Mouse (Mus musculus): Measurements from ENCODE around the gene Scamp2. TPM values are rescaled to one million over a fixed set of nuclear protein-coding genes. Genes with fewer than 3 reads are reported as not detected.

Scamp2 gene
- polyA plus RNA-seq, 1 experiment, result 79.2 TPM

GRCm38 (mm10) chr9:57629118-57629874 is 68.6 kb downstream of the Scamp2 start:
- Histone ChIP-seq H3K4me3 (ENCODE audit: extremely low read depth, insufficient read depth, insufficient read length) (no peak overlapping the region), H3K36me3 (ENCODE audit: control insufficient read depth, insufficient read depth, low read length) (peaks cover 72% of the 10 kb centered on the region), H3K4me1 (ENCODE audit: control insufficient read depth, insufficient read depth, insufficient read length) (peaks cover 22% of the 10 kb centered on the region; the same call in 1 of the 2 replicates), H3K27ac (ENCODE audit: insufficient read depth, low read length) (no peak overlapping the region; the same call in 1 of the 2 replicates), H3K27me3 (ENCODE audit: control insufficient read depth, insufficient read depth, low read length) (no peaks in the 10 kb centered on the region)
- 55% methylated on average over 14 of the region's 14 CpGs for WGBS
- peak; percentile 56 to 74 for DNase-seq (ENCODE audit: low read depth in 1 of 2, low spot score in 2 of 2)
- TF ChIP-seq CTCF (IDR thresholded peaks at IDR 0.05; ENCODE audit: extremely low read depth, insufficient read depth, insufficient read length, insufficient replicate concordance), result peak; percentile 93; the same call in 1 of the 2 replicates
- no peak for TF ChIP-seq POLR2A (IDR thresholded peaks at IDR 0.05; ENCODE audit: low read depth, low read length)

DNA sequence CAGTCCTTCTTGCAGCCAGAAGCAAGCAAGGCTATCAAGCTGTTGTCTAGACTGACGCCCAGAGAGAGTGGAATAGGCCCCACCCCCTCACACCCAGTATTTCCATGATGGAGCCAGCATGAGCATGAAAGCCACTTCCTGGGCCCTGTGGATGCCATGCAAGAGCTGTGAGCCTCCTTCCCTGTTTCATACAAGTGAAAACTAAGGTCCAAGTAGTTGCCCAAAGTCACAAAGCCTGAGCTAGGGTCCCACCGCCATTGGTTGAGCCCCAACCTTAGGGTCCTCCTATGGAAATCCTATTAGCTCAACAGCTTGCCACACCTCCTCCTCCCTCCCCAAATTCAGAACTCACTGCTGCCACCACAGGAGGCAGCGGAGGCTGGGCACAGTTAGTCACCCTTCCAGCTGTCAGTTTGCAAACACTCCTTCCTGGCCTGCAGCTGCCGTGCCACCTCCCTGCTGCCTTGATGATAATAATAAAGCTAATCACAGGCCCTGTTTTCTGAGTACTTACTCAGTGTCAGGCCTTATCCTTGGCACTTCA is 72.8 kb downstream of the Scamp2 start:
- TF ChIP-seq CTCF (IDR thresholded peaks at IDR 0.05; ENCODE audit: extremely low read depth, insufficient read depth, insufficient read length, insufficient replicate concordance) (peak; percentile 37; the same call in 1 of the 2 replicates), POLR2A (IDR thresholded peaks at IDR 0.05; ENCODE audit: low read depth, low read length) (no peak)
- peaks cover 44% of the 10 kb centered on the region for H3K4me1 ChIP-seq (ENCODE audit: control insufficient read depth, insufficient read depth, insufficient read length)
- H3K27ac ChIP-seq (ENCODE audit: insufficient read depth, low read length), result peak overlapping the region; percentile 70
- H3K4me3 ChIP-seq (ENCODE audit: extremely low read depth, insufficient read depth, insufficient read length), result no peak overlapping the region
- H3K36me3 ChIP-seq (ENCODE audit: control insufficient read depth, insufficient read depth, low read length), result peaks cover 35% of the 10 kb centered on the region
- DNase-seq (ENCODE audit: low read depth in 1 of 2, low spot score in 2 of 2), result peak; percentile 54 to 62
- H3K27me3 ChIP-seq (ENCODE audit: control insufficient read depth, insufficient read depth, low read length), result no peaks in the 10 kb centered on the region
- WGBS, result 24% methylated on average over 4 of the region's 4 CpGs

GRCm38 (mm10) chr9:57637272-57637671 is 76.5 kb downstream of the Scamp2 start:
- Histone ChIP-seq H3K4me3 (ENCODE audit: extremely low read depth, insufficient read depth, insufficient read length) (peak overlapping the region; percentile 36; the same call in 1 of the 2 replicates), H3K4me1 (ENCODE audit: control insufficient read depth, insufficient read depth, insufficient read length) (peaks cover 66% of the 10 kb centered on the region), H3K36me3 (ENCODE audit: control insufficient read depth, insufficient read depth, low read length) (peaks cover 8% of the 10 kb centered on the region; the same call in 1 of the 2 replicates), H3K27ac (ENCODE audit: insufficient read depth, low read length) (peak overlapping the region; percentile 95), H3K27me3 (ENCODE audit: control insufficient read depth, insufficient read depth, low read length) (no peaks in the 10 kb centered on the region)
- TF ChIP-seq POLR2A (IDR thresholded peaks at IDR 0.05; ENCODE audit: low read depth, low read length) (no peak), CTCF (IDR thresholded peaks at IDR 0.05; ENCODE audit: extremely low read depth, insufficient read depth, insufficient read length, insufficient replicate concordance) (no peak)
- no peak for DNase-seq (ENCODE audit: low read depth in 1 of 2, low spot score in 2 of 2)
- 5% methylated on average over 3 of the region's 3 CpGs for WGBS

GRCm38 (mm10) chr9:57637741-57638322 is 77.1 kb downstream of the Scamp2 start:
- 0% methylated on average over 6 of the region's 6 CpGs for WGBS
- Histone ChIP-seq H3K4me3 (ENCODE audit: extremely low read depth, insufficient read depth, insufficient read length) (peak overlapping the region; percentile 36; the same call in 1 of the 2 replicates), H3K36me3 (ENCODE audit: control insufficient read depth, insufficient read depth, low read length) (peaks cover 8% of the 10 kb centered on the region; the same call in 1 of the 2 replicates), H3K4me1 (ENCODE audit: control insufficient read depth, insufficient read depth, insufficient read length) (peaks cover 70% of the 10 kb centered on the region), H3K27ac (ENCODE audit: insufficient read depth, low read length) (peak overlapping the region; percentile 95), H3K27me3 (ENCODE audit: control insufficient read depth, insufficient read depth, low read length) (no peaks in the 10 kb centered on the region)
- no peak for TF ChIP-seq CTCF (IDR thresholded peaks at IDR 0.05; ENCODE audit: extremely low read depth, insufficient read depth, insufficient read length, insufficient replicate concordance)
- peak; percentile 74 to 79 for DNase-seq (ENCODE audit: low read depth in 1 of 2, low spot score in 2 of 2)

Other genes starting within 250 kb of the Scamp2 start
- gene Ppcdc, start 120.8 kb upstream of the Scamp2 start, polyA plus RNA-seq (2012; rRNA removed), result 53.8 and 67.0 TPM in 2 replicates
- gene Scamp5, start 92.9 kb upstream of the Scamp2 start, polyA plus RNA-seq (2012; rRNA removed), result 12.4 and 19.3 TPM in 2 replicates
- 0.22 and 0.33 TPM in 2 replicates for gene Rpp25, start 56.9 kb upstream of the Scamp2 start, polyA plus RNA-seq (2012; rRNA removed)
- gene Cox5a, start 39.7 kb upstream of the Scamp2 start, polyA plus RNA-seq (2012; rRNA removed), result 135 and 219 TPM in 2 replicates
- 4.1 and 14.5 TPM in 2 replicates for gene Fam219b, start 23.4 kb upstream of the Scamp2 start, polyA plus RNA-seq (2012; rRNA removed)
- gene Mpi, start 8.2 kb upstream of the Scamp2 start, polyA plus RNA-seq (2012; rRNA removed), result 13.0 and 16.7 TPM in 2 replicates
- gene Ulk3, start 28.5 kb downstream of the Scamp2 start, polyA plus RNA-seq (2012; rRNA removed), result 44.5 and 47.6 TPM in 2 replicates
- not detected in 2 replicates for gene Cplx3, start 45.3 kb downstream of the Scamp2 start, polyA plus RNA-seq (2012; rRNA removed)
- gene Lman1l, start 59.8 kb downstream of the Scamp2 start, polyA plus RNA-seq (2012; rRNA removed), result 0.09 and 0.16 TPM in 2 replicates
- gene Csk, start 92.7 kb downstream of the Scamp2 start, polyA plus RNA-seq (2012; rRNA removed), result 233 and 265 TPM in 2 replicates
- gene Cyp1a2, start 122.8 kb downstream of the Scamp2 start, polyA plus RNA-seq (2012; rRNA removed), result not detected in 2 replicates
- gene Cyp1a1, start 127.0 kb downstream of the Scamp2 start, polyA plus RNA-seq (2012; rRNA removed), result 0.13 and 0.15 TPM in 2 replicates
- gene Edc3, start 147.6 kb downstream of the Scamp2 start, polyA plus RNA-seq (2012; rRNA removed), result 9.9 and 11.2 TPM in 2 replicates
- gene Clk3, start 204.9 kb downstream of the Scamp2 start, polyA plus RNA-seq (2012; rRNA removed), result 99.1 and 117 TPM in 2 replicates

All from spleen, adult 2 months (tissue).